Mouse (Mus musculus) megakaryocyte-erythroid progenitor cell, adult 5-6 weeks (primary cell): ENCODE data around the gene Tcea3. TPM values are rescaled to one million over a fixed set of nuclear protein-coding genes. Genes with fewer than 3 reads are reported as not detected.

ENCODE experiments used
- ATAC-seq: replicated peaks from 2 replicates; pipeline ENCODE4 v1.8.0; 2016; ENCODE audit warnings: mild to moderate bottlenecking, inconsistent platforms; ENCODE audit not compliant: severe bottlenecking, poor library complexity, low FRiP score, low TSS enrichment
- total RNA-seq, 2 experiments: library from RNA; stranded (forward) in 1 of 2; stranded (reverse) in 1 of 2; fragments of 200-1000, 215-1000 nt in 1 of 2; fragments of >200 nt in 1 of 2; fragmentation: Nextera tagmentation in 1 of 2; gene quantifications; 2 replicates each; pipeline ENCODE4 v1.2.3; 2014 to 2017

Tcea3 gene
- total RNA-seq, 2 experiments from 2014 or later, result not detected

GRCm38 (mm10) chr4:136228640-136229039 is 18.9 kb upstream of the Tcea3 start:
- ATAC-seq, result no peak

- ATAC-seq, result no peak
These were observed 8.9 kb upstream of the Tcea3 start for GRCm38 (mm10) chr4:136238669-136239068.

DNA sequence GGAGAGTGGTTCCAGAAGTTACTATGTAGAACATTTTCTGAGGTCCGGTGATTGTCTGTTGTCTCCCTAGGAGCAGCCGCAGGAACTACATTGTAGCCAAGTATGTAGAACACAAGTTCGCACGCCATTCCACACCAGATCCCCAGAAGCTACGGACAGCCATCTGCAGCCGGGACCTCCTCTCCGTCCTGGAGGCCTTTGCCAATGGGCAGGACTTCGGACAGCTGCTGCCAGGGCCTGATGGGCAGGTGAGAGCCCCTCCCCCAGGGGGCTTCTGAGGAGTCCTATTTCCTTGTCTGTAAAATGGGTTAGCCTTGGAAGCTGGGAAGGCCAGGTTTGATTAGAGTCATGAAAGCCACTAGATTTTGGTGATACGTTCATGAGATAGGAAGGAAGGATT is 8.4 kb upstream of the Tcea3 start:
- no peak for ATAC-seq

- peak; percentile 80 for ATAC-seq
These were observed 7.9 kb upstream of the Tcea3 start for GRCm38 (mm10) chr4:136239622-136240021.

DNA sequence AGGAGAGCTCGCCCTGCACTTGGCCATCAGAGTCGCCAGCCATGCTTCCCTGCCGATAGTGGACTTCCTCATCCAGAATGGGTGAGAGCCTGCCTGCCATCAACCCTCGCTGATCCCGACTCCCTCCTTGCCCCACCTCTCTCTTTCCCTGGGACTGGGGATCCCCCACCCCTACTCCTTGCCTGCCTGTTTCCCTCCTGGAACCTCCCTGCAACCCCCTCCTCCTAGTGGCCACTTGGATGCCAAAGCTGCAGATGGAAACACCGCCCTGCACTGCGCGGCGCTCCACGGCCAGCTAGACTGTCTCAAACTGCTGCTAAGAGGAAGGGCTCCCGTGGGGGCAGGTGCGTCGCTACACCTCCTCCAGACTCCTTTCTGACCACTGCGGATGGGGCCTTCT is 7.4 kb upstream of the Tcea3 start:
- no peak for ATAC-seq

GRCm38 (mm10) chr4:136240955-136241354 is 6.6 kb upstream of the Tcea3 start:
- ATAC-seq, result no peak

DNA sequence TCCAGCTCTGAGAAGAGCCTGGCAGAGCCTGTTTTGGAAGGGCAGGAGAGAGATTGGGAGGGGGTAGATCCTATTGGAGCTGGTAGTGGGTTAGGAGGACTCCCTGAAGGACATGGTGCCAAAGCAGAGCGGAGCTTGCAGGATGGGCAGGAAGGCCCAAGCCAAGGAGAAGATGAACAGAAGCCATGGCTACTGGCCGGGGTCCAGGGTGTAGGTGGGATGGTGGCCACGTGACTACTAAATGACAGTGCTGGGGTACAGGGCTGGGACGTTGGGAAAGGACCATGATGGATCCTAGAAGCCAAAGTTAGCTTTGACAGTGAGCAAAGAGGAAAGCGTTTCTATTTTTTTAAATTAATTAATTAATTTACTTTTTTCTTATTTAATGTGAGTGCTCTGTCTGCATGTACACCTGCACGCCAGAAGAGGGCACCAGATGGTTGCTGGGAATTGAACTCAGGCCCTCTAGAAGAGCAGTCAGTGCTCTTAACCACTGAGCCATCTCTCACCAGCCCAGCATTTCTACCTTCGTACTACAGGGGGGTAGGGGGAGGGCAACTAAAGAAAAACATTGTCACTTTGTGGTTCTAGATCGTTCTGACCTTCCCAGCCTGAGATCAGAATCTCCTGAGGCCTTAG is 5.3 kb upstream of the Tcea3 start:
- ATAC-seq, result no peak

- no peak for ATAC-seq
These were observed 4.8 kb upstream of the Tcea3 start for GRCm38 (mm10) chr4:136242728-136243127.

DNA sequence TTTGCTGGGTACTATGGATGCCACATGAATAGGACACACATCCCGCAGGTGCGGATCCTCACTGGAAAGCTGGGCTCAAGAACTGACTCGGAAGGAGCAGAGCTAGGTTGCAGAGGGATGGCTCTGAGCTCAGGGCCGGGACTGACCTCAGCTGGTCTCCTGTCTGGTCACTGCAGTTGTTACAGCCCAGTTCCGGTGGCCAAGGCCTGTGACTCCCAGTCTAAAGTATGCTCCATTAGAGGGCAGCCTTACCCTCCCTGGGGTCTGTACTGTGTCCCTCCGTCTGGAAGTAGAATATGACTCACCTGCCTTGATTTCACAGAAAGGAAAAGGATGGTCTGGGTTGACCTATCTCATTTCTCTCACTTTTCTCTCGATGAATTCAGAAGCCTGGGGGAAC is 3.3 kb upstream of the Tcea3 start:
- no peak for ATAC-seq

DNA sequence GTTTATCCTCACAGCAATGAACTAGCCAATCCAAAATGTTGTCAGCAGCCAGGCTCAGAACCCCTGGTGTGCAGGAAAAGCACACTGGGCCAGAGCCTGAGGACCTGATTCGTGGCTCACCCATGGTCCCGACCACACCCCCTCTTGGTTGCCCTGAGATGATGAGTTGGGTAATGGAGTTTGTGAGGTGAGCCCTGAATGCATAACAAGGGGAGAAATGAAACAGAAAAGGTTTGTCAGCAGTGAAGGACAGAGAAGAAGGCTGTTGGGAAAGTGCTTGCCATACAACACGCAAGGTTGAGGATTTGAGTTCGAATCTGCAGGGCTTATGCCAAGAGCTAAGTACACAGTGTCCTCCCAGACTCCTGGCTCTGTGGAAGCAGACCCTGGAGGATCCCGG is 1.8 kb upstream of the Tcea3 start:
- ATAC-seq, result no peak

- ATAC-seq, result no peak
These were observed 960 bp upstream of the Tcea3 start for GRCm38 (mm10) chr4:136246568-136246969.

DNA sequence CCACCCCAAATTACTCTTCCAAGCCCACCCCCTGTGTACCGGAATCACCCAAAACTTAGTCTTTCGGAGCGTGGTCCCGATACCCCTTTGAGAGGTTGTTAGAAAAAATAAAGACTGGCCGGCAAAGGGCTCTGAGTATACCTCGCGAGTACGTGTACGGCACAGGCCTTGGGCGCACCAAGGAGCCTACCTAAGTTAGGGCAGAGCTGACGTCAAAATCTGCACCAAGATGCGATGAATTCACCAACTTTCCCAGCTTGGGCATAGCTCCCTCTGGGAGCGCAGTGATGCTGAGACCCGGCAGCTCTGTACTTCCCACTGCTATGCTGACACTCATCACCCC is 172 bp upstream of the Tcea3 start:
- ATAC-seq, result no peak

DNA sequence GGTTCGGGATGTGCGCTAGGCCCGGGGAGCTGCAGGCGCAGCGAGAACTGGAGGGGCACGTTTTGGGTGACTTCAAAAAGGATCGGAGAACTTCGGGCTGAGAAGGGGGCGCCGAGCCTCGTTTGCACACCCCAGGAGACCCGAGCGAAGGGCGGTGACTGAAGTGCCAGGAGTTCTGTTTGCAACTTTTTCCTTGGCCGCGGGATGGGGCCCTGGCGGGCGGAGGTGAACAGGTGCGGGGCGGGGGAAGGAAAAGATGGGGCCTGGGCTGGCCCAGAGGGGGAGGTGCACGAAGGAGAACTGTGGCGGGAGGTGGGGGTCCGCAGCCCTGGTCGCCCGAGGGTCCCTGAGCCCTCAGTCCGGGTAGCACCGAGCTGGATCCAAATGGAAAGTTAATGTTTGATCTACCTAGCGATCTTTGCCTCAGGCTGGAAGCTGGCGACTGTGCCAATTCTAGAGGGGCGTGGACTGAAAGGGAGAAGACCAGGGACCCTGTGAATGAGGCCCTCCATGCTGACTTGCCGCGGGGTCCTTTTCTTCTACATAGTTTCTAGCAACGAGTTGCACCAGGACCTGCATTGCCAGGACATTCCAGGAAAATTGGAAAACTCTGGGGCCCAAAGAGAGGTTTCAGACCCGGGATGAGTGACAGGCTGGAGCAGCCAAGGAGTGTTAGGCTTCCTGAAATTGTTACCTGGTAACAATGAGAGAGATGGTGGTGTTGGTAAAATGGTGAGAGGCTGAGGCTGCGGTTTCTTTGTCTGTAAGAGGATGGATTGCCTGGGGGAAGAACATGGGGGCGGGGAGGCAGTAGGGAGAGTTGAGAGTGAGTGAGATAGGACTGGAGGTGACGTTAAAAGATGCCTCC is 1.2 kb downstream of the Tcea3 start:
- no peak for ATAC-seq

- no peak for ATAC-seq
These were observed 1.8 kb downstream of the Tcea3 start for GRCm38 (mm10) chr4:136249332-136249647.

DNA sequence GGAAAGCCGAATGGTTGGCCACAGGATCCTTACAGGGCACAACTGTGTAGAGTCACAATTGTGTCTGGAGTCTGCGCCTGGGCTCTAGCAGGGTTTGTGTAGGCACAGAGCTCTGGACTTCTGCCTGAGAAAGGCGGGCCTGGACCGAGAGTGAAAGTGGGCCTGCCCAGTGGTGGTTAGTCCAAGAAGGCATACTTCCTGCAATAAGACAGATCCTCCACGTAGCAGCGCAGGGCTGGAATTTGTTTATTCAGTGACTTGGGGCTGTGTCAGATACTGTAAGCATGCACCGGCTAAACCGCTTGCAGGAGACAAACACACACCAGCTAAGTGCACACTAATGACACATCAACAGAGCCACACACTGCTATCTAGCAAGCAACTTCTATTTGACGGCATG is 2.3 kb downstream of the Tcea3 start:
- ATAC-seq, result no peak

- ATAC-seq, result no peak
These were observed 8.4 kb downstream of the Tcea3 start for GRCm38 (mm10) chr4:136255919-136256318.

GRCm38 (mm10) chr4:136256696-136257095 is 9.2 kb downstream of the Tcea3 start:
- ATAC-seq, result peak; percentile 21; the same call in 1 of the 2 replicates

DNA sequence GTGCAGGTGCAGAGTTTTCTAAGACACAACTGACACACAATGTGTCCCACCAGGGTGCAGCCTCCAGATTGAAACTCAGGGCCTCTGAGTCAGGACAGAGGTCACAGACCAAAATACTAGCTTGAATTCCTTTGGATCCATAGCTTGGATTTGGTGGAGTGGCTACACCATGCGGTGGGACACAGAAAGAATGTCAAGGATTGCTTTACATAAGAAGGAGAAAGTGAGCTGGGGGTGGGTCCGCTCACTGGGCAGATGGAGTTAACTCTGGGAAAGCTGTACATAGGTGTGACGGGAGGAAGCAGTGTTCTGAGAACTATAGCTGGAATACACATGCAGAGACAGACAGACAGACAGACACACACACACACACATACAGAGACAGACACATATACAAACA is 12.4 kb downstream of the Tcea3 start:
- ATAC-seq, result no peak

- ATAC-seq, result peak; percentile 36; the same call in 1 of the 2 replicates
These were observed 13.1 kb downstream of the Tcea3 start for GRCm38 (mm10) chr4:136260491-136261180.

- no peak for ATAC-seq
These were observed 14.4 kb downstream of the Tcea3 start for GRCm38 (mm10) chr4:136261912-136262311.

GRCm38 (mm10) chr4:136263555-136263954 is 16.0 kb downstream of the Tcea3 start:
- no peak for ATAC-seq
